Mouse (Mus musculus) neural tube, embryonic 15.5 days (tissue): Measurements from ENCODE around the gene Pcyt2. TPM values are rescaled to one million over a fixed set of nuclear protein-coding genes. Genes with fewer than 3 reads are reported as not detected.

ENCODE experiments used
- ATAC-seq: fragments of 200-750 bp; cut with Nextera tagmentation; 2 replicates; pipeline ENCODE4 v1.8.0; 2017; ENCODE audit warnings: mild to moderate bottlenecking, moderate TSS enrichment, moderate library complexity; ENCODE audit not compliant: low FRiP score
- H3K27ac ChIP-seq: fragments of 300-500 bp; sonication (generic); replicated peaks from 2 replicates; pipeline ENCODE4 v1.5.1; 2015; ENCODE audit warnings: mild to moderate bottlenecking, inconsistent platforms
- H3K27me3 ChIP-seq: fragments of 300-500 bp; sonication (generic); replicated peaks from 2 replicates; pipeline ENCODE4 v1.6.1; 2015; ENCODE audit warnings: inconsistent platforms
- H3K36me3 ChIP-seq: fragments of 300-500 bp; sonication (generic); 2 replicates; pipeline ENCODE4 v1.6.1; 2015; ENCODE audit warnings: inconsistent platforms
- H3K4me1 ChIP-seq: fragments of 300-500 bp; sonication (generic); 2 replicates; pipeline ENCODE4 v1.6.1; 2015; ENCODE audit warnings: inconsistent platforms
- H3K4me2 ChIP-seq: fragments of 300-500 bp; sonication (generic); 2 replicates; pipeline ENCODE4 v1.6.1; 2015; ENCODE audit warnings: inconsistent platforms, mild to moderate bottlenecking, moderate library complexity
- H3K4me3 ChIP-seq: fragments of 300-500 bp; sonication (generic); replicated peaks from 2 replicates; pipeline ENCODE4 v1.5.1; 2015; ENCODE audit warnings: mild to moderate bottlenecking, inconsistent platforms
- H3K9ac ChIP-seq: fragments of 300-500 bp; sonication (generic); replicated peaks from 2 replicates; pipeline ENCODE4 v1.6.1; 2015; ENCODE audit warnings: mild to moderate bottlenecking, inconsistent platforms
- H3K9me3 ChIP-seq: fragments of 300-500 bp; sonication (generic); replicated peaks from 2 replicates; pipeline ENCODE4 v1.6.1; 2016; ENCODE audit warnings: inconsistent platforms
- WGBS: fragments of 180-500 bp; shearing (Covaris S2); methylation state at CpG from one replicate; pipeline ENCODE4 v1.1.7; 2015; ENCODE audit warnings: mixed read lengths; 5-methylcytosine and 5-hydroxymethylcytosine counted together
- polyA plus RNA-seq: library from polyadenylated mRNA; unstranded; fragments of >200 nt; fragmentation: Nextera tagmentation; extraction: Ambion mirVana; gene quantifications from 2 replicates; pipeline ENCODE4 v1.2.1, GENCODE M21; 2015

Gene Pcyt2
- 224 and 248 TPM in 2 replicates for polyA plus RNA-seq

DNA sequence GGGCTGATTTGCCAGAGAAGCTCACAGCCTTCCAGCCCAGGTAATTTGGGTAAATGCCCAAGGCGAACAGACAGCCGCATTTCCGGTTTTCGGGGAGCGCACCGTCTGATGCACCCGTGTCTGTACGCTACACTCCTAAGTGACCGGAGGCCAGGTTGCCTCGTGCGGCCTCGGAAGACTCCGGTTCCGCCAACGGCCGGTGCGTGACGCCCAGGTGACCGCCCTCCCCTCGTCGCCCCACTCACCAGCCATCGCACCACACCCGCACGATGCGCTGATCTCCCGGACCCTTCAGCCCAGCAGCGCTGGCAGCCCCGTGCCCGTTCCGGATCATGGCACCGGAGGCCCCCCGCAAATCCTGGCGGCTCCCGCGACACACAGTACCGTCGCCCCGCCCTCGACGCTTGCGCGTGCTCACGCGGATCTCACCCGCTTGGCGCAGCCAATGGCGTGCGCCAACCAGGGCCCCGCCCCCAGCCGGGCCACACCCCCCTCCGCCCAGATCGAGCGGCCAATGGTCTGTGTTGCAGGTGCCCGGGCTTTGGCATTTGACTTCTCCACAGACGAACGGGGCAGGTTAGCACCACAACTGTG lies at the start of gene Pcyt2:
TSS of gene Pcyt2 (minus strand) at position 418 of the 594 bp plus-strand sequence.
- Histone ChIP-seq H3K4me2 (peak within 1 kb of the TSS; percentile 82), H3K4me3 (peak within 1 kb of the TSS; percentile 92), H3K36me3 (peaks cover 59% of the 10 kb centered on the region), H3K9ac (peak within 1 kb of the TSS; percentile 85), H3K27ac (peak within 1 kb of the TSS; percentile 93), H3K4me1 (peaks cover 27% of the 10 kb centered on the region), H3K9me3 (no peaks in the 10 kb centered on the region), H3K27me3 (no peaks in the 10 kb centered on the region)
- WGBS, result under 1% methylated on average over 56 of the region's 56 CpGs
- peak; percentile 97 for ATAC-seq

DNA sequence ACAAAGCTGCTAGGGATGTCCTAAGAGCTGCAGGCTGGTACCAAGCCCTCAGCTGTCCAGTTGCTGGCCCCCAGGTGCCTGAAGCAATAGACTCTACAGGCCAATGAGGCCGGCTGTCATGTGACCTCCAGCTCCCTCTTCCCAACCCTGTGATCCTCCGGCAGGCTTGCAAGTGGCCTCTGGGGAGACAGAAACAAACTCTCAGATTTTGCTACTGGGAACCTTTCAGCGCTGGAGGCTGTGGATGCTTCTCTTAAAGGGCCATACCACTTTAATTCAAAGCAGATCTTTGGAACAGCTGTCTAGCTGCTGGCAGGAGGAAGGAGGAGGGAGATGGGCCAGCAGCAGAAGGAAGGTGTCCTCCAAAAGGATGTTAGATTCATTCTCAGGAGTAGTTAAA lies 48.9 kb upstream of the Pcyt2 start:
- WGBS, result 3% methylated on average over 3 of the region's 3 CpGs
- H3K4me3 ChIP-seq, result no peak overlapping the region
- H3K9me3 ChIP-seq, result no peaks in the 10 kb centered on the region
- ATAC-seq, result no peak
- H3K4me1 ChIP-seq, result peaks cover 5% of the 10 kb centered on the region; the same call in 1 of the 2 replicates
- H3K36me3 ChIP-seq, result no peaks in the 10 kb centered on the region
- peaks cover 23% of the 10 kb centered on the region for H3K27me3 ChIP-seq
- no peak overlapping the region for H3K27ac ChIP-seq
- no peak overlapping the region; the same call in 1 of the 2 replicates for H3K9ac ChIP-seq
- H3K4me2 ChIP-seq, result no peak overlapping the region

DNA sequence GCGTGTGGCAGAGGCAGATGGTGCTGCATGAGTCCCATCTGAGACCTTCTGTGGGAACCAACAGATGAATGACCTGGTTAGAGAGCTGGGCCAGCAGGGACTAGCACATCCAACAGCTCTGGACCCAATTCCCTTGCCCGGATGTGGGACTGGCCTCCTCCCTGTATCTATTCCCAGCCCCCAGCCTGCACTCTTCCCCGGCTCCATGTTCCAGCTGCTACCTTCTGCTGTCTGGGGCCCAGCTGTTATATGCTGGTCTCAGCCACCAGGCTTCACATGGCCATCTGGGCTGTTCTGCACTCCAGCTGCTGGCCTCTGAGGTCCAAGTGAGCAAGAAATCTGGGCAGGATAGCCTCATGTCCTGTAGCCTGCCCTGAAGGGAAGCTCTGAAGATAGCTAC lies 47.7 kb upstream of the Pcyt2 start:
- H3K36me3 ChIP-seq, result no peaks in the 10 kb centered on the region
- H3K27me3 ChIP-seq, result peaks cover 35% of the 10 kb centered on the region
- H3K27ac ChIP-seq, result no peak overlapping the region
- H3K9me3 ChIP-seq, result no peaks in the 10 kb centered on the region
- peaks cover 15% of the 10 kb centered on the region for H3K4me1 ChIP-seq
- H3K4me3 ChIP-seq, result no peak overlapping the region
- no peak for ATAC-seq
- WGBS, result 69% methylated on average over 3 of the region's 3 CpGs
- H3K4me2 ChIP-seq, result no peak overlapping the region
- no peak overlapping the region for H3K9ac ChIP-seq

DNA sequence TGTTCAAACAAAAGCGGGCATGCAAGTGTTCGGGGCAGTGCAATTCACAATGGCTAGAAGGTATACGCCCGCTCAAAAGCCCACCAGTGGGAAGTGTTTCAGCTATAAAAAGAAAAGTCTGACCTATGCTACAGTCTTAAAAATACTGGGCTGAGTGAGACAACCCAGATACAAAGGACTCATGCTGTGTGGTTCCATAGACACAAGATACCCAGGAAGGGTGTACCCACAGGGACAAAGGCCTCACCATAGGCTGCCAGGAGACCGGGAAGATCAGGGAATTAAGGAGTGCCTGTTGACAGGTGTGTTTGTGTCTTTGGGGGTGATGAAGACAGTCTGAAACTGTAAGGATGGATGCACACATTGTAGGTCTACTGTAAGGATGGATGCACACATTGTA lies 46.0 kb upstream of the Pcyt2 start:
- Histone ChIP-seq H3K4me1 (peaks cover 28% of the 10 kb centered on the region), H3K27ac (no peak overlapping the region), H3K9me3 (no peaks in the 10 kb centered on the region), H3K4me3 (no peak overlapping the region), H3K4me2 (no peak overlapping the region), H3K36me3 (no peaks in the 10 kb centered on the region), H3K9ac (no peak overlapping the region), H3K27me3 (peaks cover 52% of the 10 kb centered on the region)
- ATAC-seq, result no peak
- 65% methylated on average over 5 of the region's 5 CpGs for WGBS

DNA sequence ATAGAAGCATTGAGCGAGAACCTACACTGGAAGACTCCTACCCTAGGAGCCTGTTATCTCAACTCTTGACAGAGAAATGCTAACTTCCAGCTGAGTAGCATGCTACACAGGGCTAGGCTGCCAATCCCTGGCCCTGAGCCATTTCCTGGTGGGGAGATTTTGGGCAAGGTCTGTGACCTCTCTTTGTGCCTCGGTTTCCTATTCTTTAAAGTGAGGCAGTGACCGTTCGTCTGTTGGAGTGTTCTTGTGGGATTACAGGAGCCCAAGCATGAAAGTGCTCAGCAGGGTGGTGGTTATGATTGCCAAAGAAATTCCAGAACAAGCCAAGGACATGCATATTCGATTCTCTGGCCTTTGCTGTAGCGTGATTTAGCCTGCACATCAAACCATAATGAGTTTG lies 45.0 kb upstream of the Pcyt2 start:
- H3K9me3 ChIP-seq, result no peaks in the 10 kb centered on the region
- no peak overlapping the region for H3K4me3 ChIP-seq
- H3K4me1 ChIP-seq, result peaks cover 28% of the 10 kb centered on the region
- H3K4me2 ChIP-seq, result no peak overlapping the region
- peaks cover 61% of the 10 kb centered on the region for H3K27me3 ChIP-seq
- no peak overlapping the region for H3K27ac ChIP-seq
- 70% methylated on average over 6 of the region's 6 CpGs for WGBS
- H3K9ac ChIP-seq, result no peak overlapping the region
- H3K36me3 ChIP-seq, result no peaks in the 10 kb centered on the region
- no peak for ATAC-seq

DNA sequence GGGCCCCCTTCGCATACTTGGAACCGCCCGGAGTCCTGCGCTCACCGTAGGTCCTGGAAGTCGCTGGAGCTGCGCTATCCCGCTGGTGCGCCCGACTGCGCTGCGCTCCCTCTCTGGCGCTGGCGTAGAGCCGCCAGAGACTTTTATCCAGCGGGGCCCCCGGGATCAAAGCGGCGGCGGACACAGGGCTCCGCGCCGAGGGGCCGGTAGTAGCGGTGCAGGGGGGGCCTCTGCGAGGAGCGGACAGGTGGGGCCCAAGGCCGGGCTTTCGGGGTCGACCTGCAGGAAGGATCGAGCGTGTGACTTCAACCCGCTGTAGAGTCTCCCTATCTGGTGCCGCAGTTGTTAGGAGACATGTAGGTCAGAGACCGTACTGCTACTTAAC lies 43.3 kb upstream of the Pcyt2 start, which contains the start of gene Notum:
TSS of gene Notum (minus strand) at position 100 of the 385 bp plus-strand sequence.
- H3K27me3 ChIP-seq, result peaks cover 77% of the 10 kb centered on the region
- 0 out of 2 replicates have a peak within 1 kb of the TSS, but pooled peaks have one; percentile 15 for H3K9ac ChIP-seq
- H3K4me3 ChIP-seq, result peak within 1 kb of the TSS; percentile 38
- 1% methylated on average over 35 of the region's 35 CpGs for WGBS
- no peaks in the 10 kb centered on the region for H3K9me3 ChIP-seq
- peaks cover 23% of the 10 kb centered on the region for H3K4me1 ChIP-seq
- peak within 1 kb of the TSS; percentile 64 for H3K4me2 ChIP-seq
- no peaks in the 10 kb centered on the region for H3K36me3 ChIP-seq
- no peak within 1 kb of the TSS for H3K27ac ChIP-seq
- ATAC-seq, result no peak

DNA sequence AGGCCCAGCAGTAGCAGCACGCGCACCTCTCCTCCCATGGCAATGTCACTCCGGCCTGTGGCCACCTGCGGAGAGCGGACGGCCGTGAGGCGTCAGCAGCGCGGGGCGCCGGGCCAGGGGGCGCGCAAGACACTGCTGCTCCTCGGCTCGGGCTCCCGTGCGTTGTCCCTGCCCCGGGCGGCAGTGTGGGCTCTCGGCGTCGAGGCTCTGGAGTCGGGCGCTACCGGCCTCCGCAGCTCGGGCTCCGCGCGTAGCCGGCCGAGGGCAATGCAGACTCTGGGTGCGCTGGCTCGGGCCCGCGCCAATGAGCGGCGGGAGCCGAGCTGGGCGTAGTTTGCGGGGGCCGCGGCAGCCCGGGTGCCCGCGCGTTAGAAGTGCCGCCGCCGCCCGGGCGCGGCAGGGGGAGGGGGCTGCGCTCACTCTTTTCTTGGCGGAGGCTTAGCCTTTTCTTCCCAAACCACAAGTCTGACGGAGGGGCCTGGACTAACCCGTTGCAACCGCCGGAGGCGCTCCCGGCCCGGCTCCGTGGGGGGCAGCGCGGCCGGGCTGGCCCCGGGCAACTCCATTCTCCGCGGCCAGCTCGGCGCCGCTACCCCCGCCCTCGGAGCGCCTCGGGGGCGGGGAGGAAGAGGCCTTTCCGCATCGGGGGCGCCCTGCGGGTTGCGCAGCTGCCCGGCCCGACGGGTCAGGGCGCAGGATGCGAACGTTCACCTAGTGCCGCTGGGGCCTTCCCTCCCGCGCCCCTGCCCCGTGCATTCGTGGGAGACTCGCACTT lies 42.8 kb upstream of the Pcyt2 start:
- no peak overlapping the region for H3K27ac ChIP-seq
- no peaks in the 10 kb centered on the region for H3K36me3 ChIP-seq
- H3K4me2 ChIP-seq, result peak overlapping the region; percentile 64
- H3K27me3 ChIP-seq, result peaks cover 77% of the 10 kb centered on the region
- H3K4me1 ChIP-seq, result peaks cover 23% of the 10 kb centered on the region
- H3K9ac ChIP-seq, result 0 out of 2 replicates have a peak overlapping the region, but pooled peaks have one; percentile 15
- peak overlapping the region; percentile 38 for H3K4me3 ChIP-seq
- no peaks in the 10 kb centered on the region for H3K9me3 ChIP-seq
- WGBS, result under 1% methylated on average over 66 of the region's 95 CpGs
- peak; percentile 24; the same call in 1 of the 2 replicates for ATAC-seq

DNA sequence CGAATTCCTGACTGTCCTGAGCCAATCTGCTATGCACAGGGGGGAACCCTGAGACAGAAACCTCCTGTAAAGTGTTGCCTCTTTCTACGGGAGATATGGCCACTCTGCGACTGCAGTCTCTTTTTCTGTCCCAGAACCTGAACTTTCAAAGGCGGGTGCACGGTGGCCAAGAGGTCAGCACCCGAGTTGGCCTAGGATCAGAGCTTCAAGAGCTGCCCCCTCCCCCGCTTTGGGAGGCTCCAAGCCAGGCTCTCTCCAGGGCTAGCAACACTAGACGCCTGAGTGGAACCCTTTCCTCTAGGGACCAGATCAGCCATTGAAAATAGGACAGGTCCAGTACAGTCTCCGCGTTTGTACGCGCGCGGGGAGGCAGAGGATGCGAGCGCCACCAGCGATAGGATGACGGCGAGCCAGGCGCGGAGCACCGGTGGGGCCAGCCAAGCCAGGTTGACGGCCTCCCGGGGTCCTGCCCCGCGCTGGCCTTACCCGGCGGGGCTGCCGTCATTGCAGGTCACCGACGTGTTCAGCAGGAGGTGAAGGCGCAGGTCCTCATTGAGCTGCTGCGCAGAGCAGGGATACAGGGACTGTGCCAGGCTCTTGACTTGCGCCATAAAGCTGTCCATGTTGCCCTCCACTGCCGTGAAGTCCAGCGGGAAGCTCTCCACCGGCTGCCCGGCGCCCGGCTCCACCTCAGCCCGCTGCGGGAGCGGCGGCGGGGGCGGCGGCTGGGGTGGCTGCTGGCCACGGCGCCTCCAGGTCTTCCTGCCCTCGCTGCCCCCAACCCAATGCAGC lies 42.0 kb upstream of the Pcyt2 start:
- ATAC-seq, result no peak
- Histone ChIP-seq H3K27me3 (peaks cover 77% of the 10 kb centered on the region), H3K36me3 (no peaks in the 10 kb centered on the region), H3K27ac (no peak overlapping the region), H3K9me3 (no peaks in the 10 kb centered on the region), H3K4me1 (peaks cover 23% of the 10 kb centered on the region), H3K9ac (0 out of 2 replicates have a peak overlapping the region, but pooled peaks have one; percentile 15), H3K4me3 (peak overlapping the region; percentile 38), H3K4me2 (peak overlapping the region; percentile 64)
- under 1% methylated on average over 48 of the region's 50 CpGs for whole genome bisulfite sequencing

DNA sequence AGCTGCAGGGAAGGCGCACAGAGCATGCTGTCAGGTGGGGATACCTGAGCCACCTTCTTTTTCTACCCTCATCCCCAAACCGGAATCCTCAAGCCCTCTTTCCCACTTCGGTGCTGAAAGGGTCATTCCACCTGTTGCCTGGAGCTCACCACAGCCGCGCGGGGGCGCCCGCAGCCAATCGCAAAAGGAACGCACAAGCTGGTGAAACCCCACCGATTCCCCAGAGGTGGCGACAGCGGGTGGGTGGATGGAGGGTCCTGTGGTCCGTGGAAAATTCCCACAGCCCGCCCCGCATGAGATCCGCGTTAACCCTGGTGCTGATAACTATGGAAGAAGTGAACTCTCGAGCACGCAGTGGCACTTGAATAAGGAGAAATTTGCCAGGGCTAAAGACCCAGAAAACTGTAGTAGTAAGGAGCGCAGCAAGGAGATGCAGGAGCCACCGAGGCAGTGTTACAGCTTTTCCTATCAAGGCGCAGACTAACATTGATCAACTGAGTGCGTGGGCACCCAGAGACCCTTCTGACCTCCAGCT lies 41.2 kb upstream of the Pcyt2 start:
- H3K9ac ChIP-seq, result no peak overlapping the region
- H3K27me3 ChIP-seq, result peaks cover 77% of the 10 kb centered on the region
- H3K4me3 ChIP-seq, result peak overlapping the region; percentile 38; the same call in 1 of the 2 replicates
- ATAC-seq, result no peak
- peak overlapping the region; percentile 64 for H3K4me2 ChIP-seq
- no peak overlapping the region for H3K27ac ChIP-seq
- H3K36me3 ChIP-seq, result no peaks in the 10 kb centered on the region
- 3% methylated on average over 24 of the region's 24 CpGs for whole genome bisulfite sequencing
- H3K4me1 ChIP-seq, result peaks cover 23% of the 10 kb centered on the region
- H3K9me3 ChIP-seq, result no peaks in the 10 kb centered on the region

DNA sequence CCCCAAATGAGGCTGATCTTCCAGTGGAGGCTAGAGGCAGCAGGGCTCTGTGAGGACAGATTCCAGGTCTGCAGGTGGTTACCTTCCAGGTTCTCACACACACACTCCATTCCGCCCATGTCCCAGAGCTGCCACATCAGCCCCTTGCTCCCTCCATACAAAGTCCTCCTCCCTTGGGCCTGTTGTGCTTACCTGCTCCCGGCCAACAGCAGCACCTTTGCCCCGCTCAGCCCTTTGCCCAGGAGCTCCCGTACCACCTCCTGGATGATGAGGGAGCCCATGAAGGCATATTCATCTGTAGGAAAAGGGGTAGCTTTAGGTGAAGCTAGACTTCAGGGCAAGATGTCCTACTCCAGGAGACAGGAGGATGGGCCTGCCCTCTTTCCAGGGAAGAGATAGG lies 39.6 kb upstream of the Pcyt2 start:
- Histone ChIP-seq H3K4me1 (peaks cover 23% of the 10 kb centered on the region), H3K27me3 (peaks cover 62% of the 10 kb centered on the region), H3K4me2 (no peak overlapping the region), H3K9ac (no peak overlapping the region), H3K4me3 (no peak overlapping the region), H3K27ac (no peak overlapping the region), H3K36me3 (no peaks in the 10 kb centered on the region), H3K9me3 (no peaks in the 10 kb centered on the region)
- 91% methylated on average over 4 of the region's 4 CpGs for WGBS
- ATAC-seq, result no peak

DNA sequence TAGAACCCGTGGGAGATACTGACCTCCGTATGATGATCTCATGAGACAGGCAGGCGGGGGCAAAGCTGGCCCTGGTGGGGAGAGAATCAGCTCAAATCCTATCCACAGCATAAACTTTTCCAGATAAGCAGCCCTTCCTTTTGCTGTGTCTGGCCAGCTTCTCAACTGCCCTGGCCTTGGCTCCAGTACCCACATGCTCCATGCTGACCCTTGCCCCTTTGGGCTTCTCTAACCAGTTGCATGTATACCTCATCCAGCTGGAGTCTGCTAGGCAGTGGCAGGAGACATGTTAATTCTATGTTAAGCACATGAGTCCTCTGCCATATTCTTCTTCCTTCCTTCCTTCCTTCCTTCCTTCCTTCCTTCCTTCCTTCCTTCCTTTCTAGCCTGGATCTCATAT lies 37.0 kb upstream of the Pcyt2 start:
- WGBS, result 78% methylated on average over 3 of the region's 3 CpGs
- Histone ChIP-seq H3K9ac (no peak overlapping the region), H3K4me1 (peaks cover 6% of the 10 kb centered on the region), H3K9me3 (no peaks in the 10 kb centered on the region), H3K4me2 (no peak overlapping the region), H3K27ac (no peak overlapping the region), H3K4me3 (no peak overlapping the region), H3K36me3 (no peaks in the 10 kb centered on the region), H3K27me3 (peaks cover 36% of the 10 kb centered on the region)
- ATAC-seq, result no peak
